Mouse (Mus musculus) brain, embryonic 14.5 days (tissue): Measurements from ENCODE around the gene Hoxd9.

Source experiments
- CTCF ChIP-seq: fragments of 200-500 bp; IDR thresholded peaks from 2 replicates; pipeline ENCODE4 v1.5.1; 2012; ENCODE audit warnings: inconsistent platforms, mild to moderate bottlenecking, moderate library complexity, borderline replicate concordance; ENCODE audit not compliant: insufficient read depth, insufficient read length; ENCODE audit errors: extremely low read depth
- POLR2A ChIP-seq: fragments of 200-500 bp; IDR thresholded peaks from 2 replicates; pipeline ENCODE4 v1.6.1; 2012; ENCODE audit warnings: mild to moderate bottlenecking, inconsistent platforms, borderline replicate concordance; ENCODE audit not compliant: poor library complexity, insufficient read depth, insufficient read length, severe bottlenecking; ENCODE audit errors: extremely low read depth

GRCm38 (mm10) chr2:74704999-74705466 is 7.5 kb downstream of the Hoxd9 start:
- no peak for TF ChIP-seq POLR2A
- no peak for TF ChIP-seq CTCF
